Mouse (Mus musculus) hindbrain, embryonic 10.5 days (tissue): ENCODE measurements around the gene Gm5483. TPM values are rescaled to one million over a fixed set of nuclear protein-coding genes. Genes with fewer than 3 reads are reported as not detected.

ENCODE experiments used
- polyA plus RNA-seq: library from polyadenylated mRNA; unstranded; fragments of >200 nt; fragmentation: Nextera tagmentation; extraction: Ambion mirVana; gene quantifications from 2 replicates; pipeline ENCODE4 v1.2.1, GENCODE M21; 2016

Gene Gm5483
- polyA plus RNA-seq, 1 experiment from 2014 or later: not detected

Other genes with a start within 250 kb of the Gm5483 start
- gene Parp9, start 245.7 kb upstream of the Gm5483 start, polyA plus RNA-seq: 2.0 and 2.2 TPM in 2 replicates
- 1.3 and 2.4 TPM in 2 replicates for gene Dtx3l, start 245.1 kb upstream of the Gm5483 start, polyA plus RNA-seq
- 65.8 and 76.5 TPM in 2 replicates for gene Kpna1, start 205.5 kb upstream of the Gm5483 start, polyA plus RNA-seq
- 7.6 and 10.2 TPM in 2 replicates for gene Wdr5b, start 143.0 kb upstream of the Gm5483 start, polyA plus RNA-seq
- gene Fam162a, start 112.6 kb upstream of the Gm5483 start, polyA plus RNA-seq: 250 and 319 TPM in 2 replicates
- 81.4 and 96.2 TPM in 2 replicates for gene Ccdc58, start 112.5 kb upstream of the Gm5483 start, polyA plus RNA-seq
- not detected in 2 replicates for gene Csta1, start 53.0 kb upstream of the Gm5483 start, polyA plus RNA-seq
- gene Stfa2l1, start 27.4 kb upstream of the Gm5483 start, polyA plus RNA-seq: not detected in 2 replicates
- gene Gm5416, start 26.2 kb downstream of the Gm5483 start, polyA plus RNA-seq: not detected in 2 replicates
- gene 2010005H15Rik, start 37.3 kb downstream of the Gm5483 start, polyA plus RNA-seq: not detected in 2 replicates
- 0.26 and 0.66 TPM in 2 replicates for gene Stfa1, start 92.7 kb downstream of the Gm5483 start, polyA plus RNA-seq
- not detected in 2 replicates for gene BC117090, start 150.1 kb downstream of the Gm5483 start, polyA plus RNA-seq
- not detected in 2 replicates for gene BC100530, start 183.5 kb downstream of the Gm5483 start, polyA plus RNA-seq
- gene Stfa2, start 224.2 kb downstream of the Gm5483 start, polyA plus RNA-seq: not detected in 2 replicates